Mouse (Mus musculus) cerebellum, postnatal 36 days (tissue): ENCODE data around the gene Ccnj.
A peak's percentile ranks its signal among the peaks of the same experiment; 100 is the strongest.

ENCODE experiments used
- DNase-seq, 2 experiments: peaks; one replicate each; pipeline ENCODE4 v3.0.0; 2021 to 2022; ENCODE audit warnings: mixed read lengths in 2 of 2

Gene Ccnj

GRCm38 (mm10) chr19:40830703-40831415, at the start of gene Ccnj:
Gene Ccnj, plus strand, starts transcription at chr19:40831279.
- peak; percentile 94 to 95 for DNase-seq

- DNase-seq = no peak
These were observed 42.9 kb upstream of the Ccnj start for GRCm38 (mm10) chr19:40788004-40788714.

- no peak for DNase-seq
These were observed 42.4 kb upstream of the Ccnj start for GRCm38 (mm10) chr19:40788715-40789084.

- no peak for DNase-seq
These were observed 25.8 kb upstream of the Ccnj start for GRCm38 (mm10) chr19:40805176-40805737.

- DNase-seq = no peak
These were observed 21.2 kb upstream of the Ccnj start for GRCm38 (mm10) chr19:40809858-40810257.

GRCm38 (mm10) chr19:40811840-40812239, 19.2 kb upstream of the Ccnj start:
- no peak for DNase-seq

- no peak for DNase-seq
These were observed 18.3 kb upstream of the Ccnj start for GRCm38 (mm10) chr19:40812778-40813177.

- DNase-seq = no peak
These were observed 17.7 kb upstream of the Ccnj start for GRCm38 (mm10) chr19:40813385-40813784.

GRCm38 (mm10) chr19:40815645-40816183, 15.4 kb upstream of the Ccnj start:
- no peak for DNase-seq

GRCm38 (mm10) chr19:40817901-40818532, 13.1 kb upstream of the Ccnj start:
- DNase-seq = no peak

- DNase-seq = no peak
These were observed 12.3 kb upstream of the Ccnj start for GRCm38 (mm10) chr19:40818764-40819163.

GRCm38 (mm10) chr19:40821306-40821825, 9.7 kb upstream of the Ccnj start:
- no peak for DNase-seq

GRCm38 (mm10) chr19:40825636-40826035, 5.4 kb upstream of the Ccnj start:
- DNase-seq = no peak

GRCm38 (mm10) chr19:40826735-40827134, 4.3 kb upstream of the Ccnj start:
- no peak for DNase-seq

GRCm38 (mm10) chr19:40830198-40830597, 881 bp upstream of the Ccnj start:
- DNase-seq = no peak

- peak; percentile 23 to 35 for DNase-seq
These were observed 530 bp downstream of the Ccnj start for GRCm38 (mm10) chr19:40831416-40832201.

GRCm38 (mm10) chr19:40832361-40832760, 1.3 kb downstream of the Ccnj start:
- no peak for DNase-seq

- DNase-seq = no peak
These were observed 3.4 kb downstream of the Ccnj start for GRCm38 (mm10) chr19:40834436-40834835.

GRCm38 (mm10) chr19:40838205-40838604, 7.1 kb downstream of the Ccnj start:
- no peak for DNase-seq

- DNase-seq = no peak
These were observed 9.2 kb downstream of the Ccnj start for GRCm38 (mm10) chr19:40840303-40840702.

GRCm38 (mm10) chr19:40841083-40841482, 10.0 kb downstream of the Ccnj start:
- no peak for DNase-seq

GRCm38 (mm10) chr19:40841593-40841992, 10.5 kb downstream of the Ccnj start:
- no peak for DNase-seq
